Mouse (Mus musculus) cerebellum, postnatal 36 days (tissue): ENCODE results near the gene Olfr26.
"Not testable (repeated sequence)": the region's sequence is repeated elsewhere in the genome, so short reads cannot be mapped to it uniquely, and the experiment has no call there.

ENCODE experiments used
- DNase-seq, 2 experiments: peaks; one replicate each; pipeline ENCODE4 v3.0.0; 2021 to 2022; ENCODE audit warnings: mixed read lengths in 2 of 2

The Olfr26 gene

GRCm38 (mm10) chr9:38854760-38855159 lies at the start of gene Olfr26:
Gene Olfr26, plus strand, starts transcription at chr9:38855060.
- DNase-seq, result no peak

- no peak for DNase-seq
These were observed 49.2 kb upstream of the Olfr26 start for GRCm38 (mm10) chr9:38805696-38806095.

DNA sequence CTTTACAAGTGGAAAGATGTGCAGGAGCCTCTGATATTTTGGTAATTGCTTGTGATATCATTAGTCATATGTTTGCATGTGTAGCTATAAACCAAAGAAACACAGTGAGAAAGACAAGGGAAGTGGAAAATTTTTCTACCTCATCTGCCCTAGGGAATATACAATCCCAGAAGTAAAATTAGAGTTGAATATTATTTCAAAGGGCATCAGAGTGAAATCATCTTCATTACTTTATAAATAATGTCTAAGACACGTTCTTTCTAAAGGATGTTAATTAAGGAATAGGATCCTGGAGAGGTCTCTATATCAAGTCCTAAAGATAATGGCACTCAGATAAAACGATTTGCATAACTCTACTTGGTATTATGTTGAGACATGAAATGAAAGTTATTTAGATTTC lies 40.5 kb upstream of the Olfr26 start, which contains the start of gene Olfr922:
Olfr922 (plus strand) TSS at position 301 of the 400 bp plus-strand sequence.
- DNase-seq, result no peak

- no peak for DNase-seq
These were observed 39.3 kb upstream of the Olfr26 start for GRCm38 (mm10) chr9:38815458-38815986.

DNA sequence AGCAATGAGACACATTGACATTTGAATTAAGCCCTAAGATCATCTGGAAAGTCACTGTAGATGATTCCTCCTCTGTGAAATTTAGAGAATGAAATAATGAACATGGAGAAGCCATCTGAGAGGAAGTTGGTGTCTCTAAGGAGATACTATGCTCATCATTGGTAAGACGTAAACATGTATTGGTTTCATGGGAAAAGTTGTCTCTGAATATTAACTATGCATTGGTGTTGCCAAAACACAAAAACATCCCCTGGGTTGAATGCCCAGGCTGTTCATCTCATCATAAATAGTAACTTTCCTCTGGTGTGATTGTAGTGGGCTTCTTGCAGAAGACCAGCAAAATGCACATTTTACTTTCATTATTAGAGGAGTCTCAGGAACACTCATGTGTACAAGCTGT lies 28.6 kb upstream of the Olfr26 start, which contains the start of gene Olfr923:
Olfr923 (plus strand) TSS at position 301 of the 400 bp plus-strand sequence.
- DNase-seq, result no peak

- DNase-seq, result no peak
These were observed 21.8 kb upstream of the Olfr26 start for GRCm38 (mm10) chr9:38833027-38833426.

GRCm38 (mm10) chr9:38844149-38844548 lies 10.7 kb upstream of the Olfr26 start, which contains the start of gene Olfr924:
Gene Olfr924, plus strand, starts transcription at chr9:38844449.
- no peak for DNase-seq

DNA sequence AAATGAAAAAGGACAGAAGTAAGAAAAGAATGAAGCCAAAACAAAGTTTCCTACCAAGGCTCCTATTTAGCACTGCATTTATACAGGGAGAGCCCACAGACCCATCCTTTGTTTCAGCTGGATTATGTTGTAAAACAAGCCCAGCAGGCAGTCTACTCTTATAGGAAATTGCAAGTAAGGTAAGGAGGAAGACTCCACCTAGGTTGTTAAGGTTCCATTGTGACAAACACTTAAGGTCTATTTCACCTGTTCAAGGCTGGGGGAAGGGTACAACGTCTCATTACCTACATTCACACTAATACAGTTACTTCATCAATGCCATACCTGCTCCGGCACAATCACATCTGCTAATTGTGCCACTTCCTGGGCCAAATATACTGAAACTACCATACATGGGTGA lies 20.0 kb downstream of the Olfr26 start:
- not testable (repeated sequence) for DNase-seq

DNA sequence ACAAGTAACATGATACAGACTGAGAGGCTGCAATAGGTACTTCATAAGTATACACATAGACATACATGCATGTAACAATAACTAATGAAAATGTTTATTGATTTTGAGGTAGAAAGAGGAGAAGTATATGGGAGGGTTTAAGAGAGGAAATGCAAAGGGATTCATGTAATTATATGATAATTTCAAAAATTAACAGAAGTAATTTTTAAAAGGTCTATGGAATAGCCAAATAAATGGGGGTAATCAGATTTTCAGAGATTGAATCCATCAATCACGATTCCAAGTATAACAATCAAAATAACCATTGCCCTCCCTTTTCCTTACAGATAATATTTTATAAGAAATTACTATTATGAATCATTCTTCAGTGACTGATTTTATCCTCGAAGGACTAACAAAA lies 22.0 kb downstream of the Olfr26 start, which contains the start of gene Olfr926:
Olfr926 (plus strand) TSS at position 301 of the 400 bp plus-strand sequence.
- no peak for DNase-seq
